Mouse (Mus musculus) limb, embryonic 12.5 days (tissue): ENCODE results near the gene Dctn1. TPM values are rescaled to one million over a fixed set of nuclear protein-coding genes. Genes with fewer than 3 reads are reported as not detected.

ENCODE experiments used
- ATAC-seq: fragments of 200-750 bp; cut with Nextera tagmentation; 2 replicates; pipeline ENCODE4 v1.8.0; 2017; ENCODE audit warnings: low read depth, moderate TSS enrichment; ENCODE audit not compliant: insufficient number of reproducible peaks, insufficient read depth, low FRiP score, low TSS enrichment
- H3K27ac ChIP-seq: fragments of 300-500 bp; sonication (generic); 2 replicates; pipeline ENCODE4 v1.5.1; 2016; ENCODE audit warnings: mild to moderate bottlenecking, moderate library complexity
- H3K27me3 ChIP-seq: fragments of 300-500 bp; sonication (generic); 2 replicates; pipeline ENCODE4 v1.6.1; 2016; ENCODE audit warnings: mild to moderate bottlenecking, moderate library complexity
- H3K36me3 ChIP-seq: fragments of 300-500 bp; sonication (generic); 2 replicates; pipeline ENCODE4 v1.6.1; 2016; ENCODE audit warnings: mild to moderate bottlenecking, moderate library complexity
- H3K4me1 ChIP-seq: fragments of 300-500 bp; sonication (generic); replicated peaks from 2 replicates; pipeline ENCODE4 v1.6.1; 2016
- H3K4me2 ChIP-seq: fragments of 300-500 bp; sonication (generic); 2 replicates; pipeline ENCODE4 v1.6.1; 2016; ENCODE audit warnings: mild to moderate bottlenecking, moderate library complexity
- H3K4me3 ChIP-seq: fragments of 300-500 bp; sonication (generic); replicated peaks from 2 replicates; pipeline ENCODE4 v1.5.1; 2016; ENCODE audit warnings: mild to moderate bottlenecking
- H3K9ac ChIP-seq: fragments of 300-500 bp; sonication (generic); replicated peaks from 2 replicates; pipeline ENCODE4 v1.6.1; 2016; ENCODE audit warnings: mild to moderate bottlenecking, moderate library complexity
- H3K9me3 ChIP-seq: fragments of 300-500 bp; sonication (generic); 2 replicates; pipeline ENCODE4 v1.6.1; 2016; ENCODE audit warnings: mild to moderate bottlenecking, moderate library complexity
- WGBS: fragments of 180-500 bp; shearing (Covaris S2); methylation state at CpG from one replicate; pipeline ENCODE4 v1.1.7; 2016; 5-methylcytosine and 5-hydroxymethylcytosine counted together
- polyA plus RNA-seq: library from polyadenylated mRNA; unstranded; fragments of >200 nt; fragmentation: Nextera tagmentation; extraction: Ambion mirVana; gene quantifications from 2 replicates; pipeline ENCODE4 v1.2.1, GENCODE M21; 2016

The Dctn1 gene
- polyA plus RNA-seq = 102 and 104 TPM in 2 replicates

DNA sequence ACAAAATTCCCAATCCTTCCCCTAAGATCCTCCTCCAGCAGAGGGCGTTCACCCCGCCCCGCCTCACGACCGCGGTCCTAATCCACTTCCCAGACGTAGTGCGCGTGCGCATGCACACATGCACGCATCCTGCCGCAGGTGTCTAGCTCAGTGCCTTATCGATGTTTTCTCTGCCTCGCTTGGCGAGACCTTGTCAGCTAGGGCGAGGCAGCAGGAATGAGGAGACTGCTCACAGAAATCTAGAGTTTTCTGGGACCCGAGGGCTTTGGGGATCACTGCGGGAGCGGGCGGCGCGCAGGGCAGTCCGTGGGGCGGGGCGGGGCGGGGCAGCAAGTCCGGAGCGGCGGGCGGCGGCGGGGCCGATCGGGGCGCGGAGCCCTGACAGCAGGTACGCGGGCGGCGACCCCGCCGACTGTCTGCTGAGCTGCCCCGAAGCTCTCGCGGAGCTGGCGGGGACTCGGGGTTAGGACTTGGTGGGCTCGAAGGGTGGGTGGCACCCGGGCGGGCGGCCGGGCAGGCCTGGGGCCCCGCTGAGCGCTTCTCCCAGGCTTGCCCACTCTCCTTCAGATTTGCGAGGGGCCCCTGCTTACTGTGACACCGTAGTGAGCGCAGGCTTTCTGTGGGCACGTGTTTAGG lies at the start of gene Dctn1:
Gene Dctn1 (plus strand): TSS at position 314 of the 636 bp plus-strand sequence.
- ATAC-seq = peak; percentile 48; the same call in 1 of the 2 replicates
- Histone ChIP-seq H3K4me3 (peak within 1 kb of the TSS; percentile 83), H3K9me3 (no peaks in the 10 kb centered on the region), H3K27ac (peak within 1 kb of the TSS; percentile 83), H3K9ac (peak within 1 kb of the TSS; percentile 89), H3K4me2 (peak within 1 kb of the TSS; percentile 78), H3K27me3 (peaks cover 26% of the 10 kb centered on the region), H3K36me3 (no peaks in the 10 kb centered on the region), H3K4me1 (peaks cover 34% of the 10 kb centered on the region)
- under 1% methylated on average over 53 of the region's 58 CpGs for WGBS

DNA sequence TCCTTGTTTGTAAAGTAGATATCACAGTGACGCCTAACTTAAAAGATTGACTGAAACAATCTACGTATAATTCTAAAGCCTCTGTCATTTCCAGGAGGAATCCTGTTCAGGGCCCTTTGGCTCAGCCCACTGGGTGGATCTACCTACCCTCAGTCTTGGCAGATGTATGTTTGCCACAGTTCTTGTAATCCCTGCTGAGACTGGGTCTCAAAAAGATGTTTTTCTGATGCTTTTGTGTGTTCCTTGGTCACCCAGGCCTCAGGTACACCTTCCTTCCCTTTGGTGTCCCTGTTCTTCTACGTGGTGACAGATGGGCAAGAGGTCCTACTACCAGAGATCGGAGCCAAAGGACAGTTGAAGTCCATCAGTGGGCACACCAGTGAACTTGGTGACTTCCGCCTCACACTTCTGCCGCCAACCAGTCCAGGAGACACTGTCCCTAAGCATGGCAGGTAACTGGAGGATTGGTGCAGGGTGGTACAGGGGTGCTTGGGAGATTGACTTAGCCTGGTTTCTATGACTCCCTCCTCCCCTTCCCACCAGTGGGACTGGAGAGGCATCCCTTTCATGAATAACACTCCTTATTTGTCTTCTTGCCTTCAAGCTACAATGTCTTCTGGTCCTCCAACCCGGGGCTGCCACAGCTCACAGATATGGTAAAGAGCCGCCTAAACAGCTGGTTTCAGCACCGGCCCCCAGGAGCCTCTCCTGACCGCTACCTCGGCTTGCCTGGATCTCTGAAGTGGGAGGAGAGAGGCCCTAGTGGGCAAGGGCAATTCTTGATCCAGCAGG lies 49.2 kb upstream of the Dctn1 start:
- peak overlapping the region; percentile 96 for H3K4me2 ChIP-seq
- peaks cover 33% of the 10 kb centered on the region for H3K4me1 ChIP-seq
- no peaks in the 10 kb centered on the region for H3K27me3 ChIP-seq
- peaks cover 34% of the 10 kb centered on the region for H3K36me3 ChIP-seq
- peak overlapping the region; percentile 83 for H3K4me3 ChIP-seq
- peak overlapping the region; percentile 78 for H3K27ac ChIP-seq
- no peak for ATAC-seq
- 78% methylated on average over 11 of the region's 11 CpGs for WGBS
- H3K9me3 ChIP-seq = no peaks in the 10 kb centered on the region
- peak overlapping the region; percentile 90 for H3K9ac ChIP-seq

DNA sequence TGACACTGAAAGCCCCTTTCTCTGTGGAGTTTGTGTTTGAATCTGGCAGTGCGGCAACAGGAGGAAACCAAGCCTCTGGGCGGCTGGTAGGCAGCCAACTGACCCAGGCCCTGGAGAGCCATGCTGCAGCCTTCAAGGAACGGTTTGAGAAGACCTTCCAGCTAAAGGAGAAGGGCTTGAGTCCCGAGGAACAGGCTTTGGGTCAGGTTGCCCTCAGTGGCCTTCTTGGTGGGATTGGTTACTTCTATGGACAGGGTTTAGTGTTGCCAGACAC lies 48.6 kb upstream of the Dctn1 start:
- Histone ChIP-seq H3K36me3 (peaks cover 34% of the 10 kb centered on the region), H3K4me3 (peak overlapping the region; percentile 83), H3K4me1 (peaks cover 33% of the 10 kb centered on the region), H3K9ac (0 out of 2 replicates have a peak overlapping the region, but pooled peaks have one; percentile 13), H3K4me2 (peak overlapping the region; percentile 96), H3K27ac (no peak overlapping the region), H3K27me3 (no peaks in the 10 kb centered on the region), H3K9me3 (no peaks in the 10 kb centered on the region)
- no peak for ATAC-seq
- 81% methylated on average over 4 of the region's 4 CpGs for WGBS

DNA sequence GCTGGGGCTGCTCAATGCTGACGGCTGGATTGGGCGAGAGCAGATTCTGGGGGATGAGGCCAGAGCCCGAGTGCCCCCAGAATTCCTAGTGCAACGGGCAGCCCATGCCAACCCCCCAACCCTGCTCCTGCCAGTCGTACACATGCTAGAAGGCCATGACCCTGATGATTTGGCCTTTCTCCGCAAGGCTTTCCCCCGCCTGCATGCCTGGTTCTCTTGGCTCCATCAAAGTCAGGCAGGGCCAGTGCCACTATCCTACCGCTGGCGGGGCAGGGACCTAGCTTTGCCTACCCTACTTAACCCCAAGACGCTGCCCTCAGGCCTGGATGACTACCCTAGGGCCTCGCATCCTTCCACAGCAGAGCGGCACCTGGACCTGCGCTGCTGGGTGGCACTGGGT lies 48.1 kb upstream of the Dctn1 start:
- H3K36me3 ChIP-seq = peaks cover 34% of the 10 kb centered on the region
- no peaks in the 10 kb centered on the region for H3K27me3 ChIP-seq
- no peak for ATAC-seq
- no peak overlapping the region for H3K27ac ChIP-seq
- 94% methylated on average over 13 of the region's 13 CpGs for WGBS
- H3K9me3 ChIP-seq = no peaks in the 10 kb centered on the region
- H3K4me3 ChIP-seq = no peak overlapping the region
- peaks cover 37% of the 10 kb centered on the region for H3K4me1 ChIP-seq
- H3K4me2 ChIP-seq = no peak overlapping the region
- 0 out of 2 replicates have a peak overlapping the region, but pooled peaks have one; percentile 13 for H3K9ac ChIP-seq

DNA sequence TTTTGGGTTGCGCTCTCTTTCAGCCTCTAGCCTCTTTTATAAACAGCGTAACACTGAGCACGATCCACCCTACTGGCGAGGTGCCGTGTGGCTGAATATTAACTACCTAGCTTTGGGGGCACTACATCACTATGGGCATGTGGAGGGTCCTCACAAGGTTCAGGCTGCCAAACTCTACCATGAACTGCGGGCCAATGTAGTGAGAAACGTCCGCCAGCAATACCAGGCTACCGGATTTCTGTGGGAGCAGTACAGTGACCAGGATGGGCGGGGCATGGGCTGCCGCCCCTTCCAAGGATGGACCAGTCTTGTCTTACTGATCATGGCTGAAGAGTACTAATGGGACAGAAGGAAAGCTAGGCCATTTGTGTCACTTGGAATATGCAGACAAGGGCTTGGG lies 47.4 kb upstream of the Dctn1 start:
- no peaks in the 10 kb centered on the region for H3K27me3 ChIP-seq
- H3K9me3 ChIP-seq = no peaks in the 10 kb centered on the region
- no peak overlapping the region for H3K4me3 ChIP-seq
- peaks cover 45% of the 10 kb centered on the region for H3K4me1 ChIP-seq
- H3K36me3 ChIP-seq = peaks cover 40% of the 10 kb centered on the region
- H3K4me2 ChIP-seq = no peak overlapping the region
- WGBS = 86% methylated on average over 11 of the region's 11 CpGs
- ATAC-seq = no peak
- H3K27ac ChIP-seq = no peak overlapping the region
- H3K9ac ChIP-seq = no peak overlapping the region

DNA sequence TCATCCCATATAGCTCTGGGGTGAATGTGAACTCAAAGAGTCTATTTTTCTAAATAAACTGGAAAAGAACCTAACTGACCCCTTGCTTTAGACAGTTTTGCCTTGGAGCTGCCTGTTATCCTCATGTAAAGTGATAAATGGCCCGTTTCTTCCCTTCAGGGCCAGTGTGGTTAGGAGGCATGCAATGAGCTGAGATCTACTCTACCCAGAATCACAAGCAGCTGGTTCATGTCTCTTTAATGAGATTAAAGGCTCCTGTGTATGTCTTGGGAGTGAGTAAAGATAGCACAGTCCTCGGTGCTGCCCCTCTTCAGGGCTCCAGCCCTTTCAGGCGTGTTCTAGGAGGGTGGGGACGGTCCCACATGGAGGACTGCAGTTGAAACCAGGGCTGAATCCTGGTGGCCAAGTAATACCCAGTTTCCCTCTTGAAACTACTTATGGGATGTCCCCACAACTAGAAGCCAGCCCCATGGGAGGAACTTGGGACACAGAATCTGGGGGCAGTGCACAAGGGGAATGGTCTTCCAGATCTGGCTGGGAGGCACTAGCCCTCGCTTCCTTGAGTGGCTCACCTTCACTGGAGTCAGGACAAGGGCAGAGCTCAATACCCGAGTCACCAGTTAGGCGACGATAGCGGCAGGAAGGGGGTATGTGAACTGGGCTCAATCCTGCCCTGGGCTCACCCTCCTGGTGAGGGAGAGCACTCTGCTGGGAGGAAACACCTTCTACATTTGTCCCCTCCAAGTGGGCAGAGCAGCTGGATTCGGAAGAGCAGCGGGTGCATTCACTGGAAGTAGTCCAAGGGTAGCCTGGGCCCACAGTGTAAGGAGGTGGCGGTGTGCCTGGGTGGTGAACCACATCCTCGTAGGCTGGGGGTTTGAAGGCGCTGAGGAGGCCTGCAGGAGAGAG lies 46.6 kb upstream of the Dctn1 start:
- Histone ChIP-seq H3K27me3 (no peaks in the 10 kb centered on the region), H3K9me3 (no peaks in the 10 kb centered on the region), H3K27ac (0 out of 2 replicates have a peak overlapping the region, but pooled peaks have one; percentile 17), H3K36me3 (peaks cover 44% of the 10 kb centered on the region), H3K4me1 (peaks cover 52% of the 10 kb centered on the region), H3K9ac (no peak overlapping the region), H3K4me2 (peak overlapping the region; percentile 85; the same call in 1 of the 2 replicates), H3K4me3 (peak overlapping the region; percentile 61; the same call in 1 of the 2 replicates)
- ATAC-seq = no peak
- 89% methylated on average over 14 of the region's 14 CpGs for WGBS

DNA sequence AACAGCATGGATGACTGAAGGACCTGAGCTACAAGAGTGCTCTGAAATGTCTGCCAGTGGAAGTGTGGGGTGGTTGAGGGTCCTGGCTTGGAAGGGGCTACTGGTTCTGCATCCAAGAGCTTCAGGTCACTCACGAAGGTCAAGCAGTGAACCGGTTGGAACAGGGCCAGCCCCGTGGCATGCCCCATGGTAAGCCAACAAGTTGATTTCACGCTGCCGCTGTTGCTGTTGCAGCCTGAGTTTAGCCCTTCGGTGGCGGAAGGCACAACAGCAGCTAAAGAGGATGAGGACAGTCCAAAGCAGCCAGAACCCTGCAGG lies 46.0 kb upstream of the Dctn1 start:
- H3K9me3 ChIP-seq = no peaks in the 10 kb centered on the region
- H3K4me3 ChIP-seq = peak overlapping the region; percentile 61
- H3K9ac ChIP-seq = peak overlapping the region; percentile 89
- H3K4me2 ChIP-seq = peak overlapping the region; percentile 85
- H3K27me3 ChIP-seq = no peaks in the 10 kb centered on the region
- WGBS = 78% methylated on average over 7 of the region's 7 CpGs
- peak overlapping the region; percentile 17; the same call in 1 of the 2 replicates for H3K27ac ChIP-seq
- peaks cover 44% of the 10 kb centered on the region for H3K36me3 ChIP-seq
- peaks cover 52% of the 10 kb centered on the region for H3K4me1 ChIP-seq
- ATAC-seq = no peak

DNA sequence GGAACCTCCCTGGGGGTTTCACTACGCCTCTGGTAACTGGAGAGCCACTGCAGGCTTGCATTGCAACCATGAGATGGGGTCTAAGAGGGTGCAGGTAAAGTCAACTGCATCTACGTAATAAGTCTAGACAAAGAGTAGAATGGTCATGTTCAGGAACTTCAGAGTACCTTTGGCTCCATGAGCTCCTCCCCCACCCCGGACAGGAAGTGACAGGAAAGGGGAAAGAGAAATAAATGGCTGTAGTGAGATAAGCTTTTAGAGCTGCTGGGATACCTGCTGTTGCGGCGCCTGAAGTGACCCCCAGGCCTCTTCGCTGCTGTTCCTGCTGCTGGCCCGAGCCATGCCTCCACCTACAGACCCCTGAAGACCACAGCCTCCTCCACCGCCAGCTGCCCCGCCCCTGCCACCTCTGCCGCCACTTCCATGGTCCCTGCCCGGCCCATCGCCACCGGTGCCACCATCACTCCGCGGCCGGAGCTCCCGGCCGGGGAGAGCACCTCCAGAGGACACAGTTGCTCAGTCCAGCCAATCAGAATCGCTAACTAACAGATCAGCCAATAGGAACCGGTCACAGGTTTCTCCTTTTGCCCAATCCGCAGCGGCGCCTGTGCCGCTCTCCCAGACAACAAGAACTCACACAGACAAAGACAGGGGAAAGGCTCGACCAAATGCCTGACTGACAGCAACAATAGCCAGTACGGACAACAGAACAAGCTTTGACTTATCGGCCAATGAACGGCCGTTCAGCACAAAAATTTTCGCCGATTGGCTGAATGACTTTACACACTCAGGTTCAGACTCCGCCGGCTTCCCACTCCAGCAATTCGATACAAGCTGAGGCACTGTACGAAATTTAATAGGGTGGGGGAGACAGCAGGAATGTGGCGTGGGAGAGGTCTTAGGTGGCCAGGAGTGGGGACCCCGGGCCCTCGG lies 44.5 kb upstream of the Dctn1 start, which contains the start of gene Wbp1:
Gene Wbp1 (minus strand): TSS at position 630 of the 933 bp plus-strand sequence.
- peak within 1 kb of the TSS; percentile 94 for H3K4me2 ChIP-seq
- peak; percentile 96 for ATAC-seq
- H3K9me3 ChIP-seq = no peaks in the 10 kb centered on the region
- peak within 1 kb of the TSS; percentile 95 for H3K9ac ChIP-seq
- H3K4me3 ChIP-seq = peak within 1 kb of the TSS; percentile 61
- H3K4me1 ChIP-seq = peaks cover 51% of the 10 kb centered on the region
- under 1% methylated on average over 38 of the region's 38 CpGs for WGBS
- peak within 1 kb of the TSS; percentile 99 for H3K27ac ChIP-seq
- peaks cover 44% of the 10 kb centered on the region for H3K36me3 ChIP-seq
- H3K27me3 ChIP-seq = no peaks in the 10 kb centered on the region

DNA sequence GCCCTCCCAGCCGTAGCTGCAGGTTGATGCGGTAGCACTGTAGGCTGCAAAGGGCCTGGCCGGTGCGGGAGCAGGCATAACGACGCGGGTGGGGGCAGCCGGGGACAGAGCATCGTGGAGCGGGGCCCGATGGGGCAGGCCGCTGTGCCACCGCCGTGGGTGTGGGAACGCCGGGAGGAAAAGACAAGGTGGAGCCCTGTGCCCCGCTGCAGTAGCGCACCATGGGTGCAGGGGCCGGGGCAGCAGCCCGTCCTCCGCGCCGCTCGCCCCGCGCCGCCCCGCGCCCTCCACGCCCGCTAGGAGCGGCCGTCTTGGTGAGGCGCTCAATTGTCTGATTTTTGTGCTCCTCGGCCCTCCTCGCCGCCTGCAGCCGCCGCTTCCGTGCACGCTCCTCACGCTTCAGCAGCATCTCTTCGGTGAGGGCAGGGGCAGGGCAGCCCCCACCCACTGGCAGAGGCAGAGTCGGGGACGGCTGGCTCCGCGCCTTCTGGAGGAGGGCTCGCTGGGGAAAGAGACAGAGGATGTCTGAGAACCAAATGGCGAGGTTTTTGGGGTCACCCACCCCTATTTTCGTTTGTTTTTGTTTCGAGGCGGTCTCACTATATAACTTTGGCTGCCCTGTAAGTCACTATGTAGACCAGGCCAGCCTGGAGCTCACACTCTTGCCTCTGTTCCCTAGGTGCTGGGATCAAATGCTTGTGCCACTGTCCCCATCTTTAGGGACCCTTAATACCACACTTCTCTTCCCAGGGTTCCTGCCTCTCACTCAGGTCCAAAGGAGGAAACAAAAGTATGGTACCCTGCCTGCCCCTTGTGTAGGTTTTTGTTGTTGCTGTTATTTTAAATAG lies 43.6 kb upstream of the Dctn1 start:
- no peak; the same call in 1 of the 2 replicates for ATAC-seq
- under 1% methylated on average over 52 of the region's 52 CpGs for WGBS
- Histone ChIP-seq H3K27ac (peak overlapping the region; percentile 99), H3K4me3 (peak overlapping the region; percentile 61), H3K9ac (peak overlapping the region; percentile 95), H3K9me3 (no peaks in the 10 kb centered on the region), H3K27me3 (no peaks in the 10 kb centered on the region), H3K4me2 (peak overlapping the region; percentile 94), H3K36me3 (peaks cover 39% of the 10 kb centered on the region), H3K4me1 (peaks cover 43% of the 10 kb centered on the region)
